Mouse (Mus musculus): ENCODE measurements around the gene Tmem114.

Gene Tmem114

DNA sequence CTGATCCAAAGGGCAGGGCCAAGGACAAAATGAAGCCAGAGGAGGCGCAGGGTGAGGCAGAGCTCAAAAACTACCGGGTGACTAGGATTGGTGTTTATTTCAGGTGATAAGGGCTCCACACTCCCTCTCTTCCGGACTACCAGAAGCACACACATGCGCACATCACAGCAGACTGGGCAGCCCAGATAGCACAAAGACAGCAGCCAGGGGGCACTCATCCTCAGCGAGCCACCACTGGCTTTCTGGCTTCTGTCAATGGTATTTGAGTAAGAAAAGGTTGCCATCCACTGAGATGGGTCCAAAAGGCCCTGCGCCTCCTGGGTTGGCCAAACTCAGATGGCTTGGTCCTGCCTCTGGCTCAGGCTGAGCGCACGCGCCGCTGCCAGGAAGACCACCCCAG is 15.7 kb downstream of the Tmem114 start:
- DNase-seq (ENCODE audit: low spot score in 2 of 2): no peak

DNA sequence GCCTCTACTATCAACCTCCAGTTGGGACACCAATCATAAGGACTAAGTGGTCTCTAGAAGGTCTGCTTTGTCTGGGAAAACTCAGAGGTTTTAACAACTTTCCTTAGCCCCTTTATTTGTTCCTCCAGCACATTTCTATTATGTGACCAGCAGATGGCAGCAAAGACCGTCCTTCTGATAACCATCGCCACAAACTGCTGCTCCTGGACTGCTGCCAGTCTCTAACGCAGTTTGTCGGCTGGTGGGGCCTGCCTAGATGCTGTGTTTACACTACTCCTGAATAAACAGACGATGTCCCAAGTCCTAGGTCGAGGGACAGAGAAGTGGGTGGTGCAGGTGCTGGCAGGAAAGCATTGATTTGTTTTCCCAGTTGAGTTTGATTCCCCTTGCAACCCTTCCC is 18.2 kb downstream of the Tmem114 start:
- DNase-seq (ENCODE audit: low spot score in 2 of 2): peak; percentile 38 to 63

DNA sequence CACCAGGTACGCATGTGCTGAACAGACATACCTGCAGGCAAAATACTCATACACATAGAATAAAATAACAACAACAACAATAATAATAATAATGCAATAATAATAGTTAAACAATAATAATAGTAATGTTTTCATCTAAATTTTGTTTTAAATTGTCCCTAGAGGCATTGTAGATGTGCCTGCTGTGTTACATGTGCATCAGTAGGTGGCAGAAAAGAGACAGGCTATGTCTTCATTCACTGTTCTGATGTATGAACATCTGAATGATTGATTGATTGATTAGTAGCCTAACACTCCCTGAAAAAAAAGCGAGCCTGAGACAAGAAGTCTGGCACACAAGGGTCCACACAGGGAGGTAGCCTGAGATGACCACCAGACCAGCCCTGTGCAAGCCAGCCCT is 22.3 kb downstream of the Tmem114 start:
- no peak for DNase-seq (ENCODE audit: low spot score in 2 of 2)

DNA sequence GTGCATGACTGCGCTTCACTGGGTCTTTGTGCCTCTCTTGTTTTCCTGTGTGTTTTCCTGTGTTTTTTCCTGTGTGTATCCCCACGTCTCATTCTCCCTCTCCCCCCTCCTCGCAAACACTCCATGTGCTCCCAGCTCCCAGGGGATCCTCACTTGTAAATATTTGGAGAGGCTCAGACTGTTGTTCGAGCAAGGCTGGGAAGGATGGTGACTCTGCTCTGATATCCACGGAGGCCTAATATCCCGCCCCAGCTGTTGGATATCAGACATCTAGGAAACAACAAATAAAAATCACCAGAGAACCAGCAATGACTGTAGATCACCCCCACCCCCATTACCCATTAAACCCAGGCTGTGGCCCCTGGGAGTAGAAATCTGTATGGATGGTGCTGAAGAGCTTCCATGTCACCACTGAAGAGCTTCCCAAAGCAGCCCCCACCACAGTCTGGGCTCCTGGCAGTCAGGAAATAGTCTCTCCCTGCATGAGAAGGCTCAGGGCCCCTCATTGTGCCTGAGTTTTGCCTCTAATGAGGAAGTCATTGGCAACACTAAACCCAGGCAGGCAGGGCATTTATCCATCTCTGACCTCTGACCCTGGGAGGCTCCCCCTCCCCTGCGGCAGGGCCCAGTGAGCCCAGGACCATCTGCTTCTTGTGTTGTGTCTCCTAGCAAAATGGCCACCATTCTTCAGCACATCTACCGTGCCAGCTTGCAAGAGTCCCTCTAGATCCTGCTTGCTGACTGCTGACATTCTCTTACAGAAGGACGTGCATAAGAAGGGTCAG is 23.6 kb downstream of the Tmem114 start:
- DNase-seq (ENCODE audit: low spot score in 2 of 2): no peak

DNA sequence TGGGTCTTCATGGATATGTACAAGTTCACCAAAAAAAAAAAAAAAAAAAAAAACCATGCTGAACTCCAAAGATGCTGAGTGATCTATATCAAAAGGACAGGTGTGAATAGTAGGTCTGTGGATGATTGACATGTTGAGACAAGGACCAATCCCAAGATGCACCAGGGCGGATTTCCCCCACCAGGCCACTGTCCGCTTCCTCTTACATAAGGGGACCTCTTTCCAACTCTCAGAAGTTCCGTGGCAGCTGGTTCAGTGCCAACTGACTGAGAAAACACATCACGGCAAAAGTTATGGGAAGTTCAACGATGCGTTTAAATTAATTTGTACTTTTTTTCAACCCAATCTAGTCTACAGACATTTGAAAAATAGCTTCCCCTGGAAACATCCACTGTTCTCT is 25.1 kb downstream of the Tmem114 start:
- DNase-seq (ENCODE audit: low spot score in 2 of 2): no peak

DNA sequence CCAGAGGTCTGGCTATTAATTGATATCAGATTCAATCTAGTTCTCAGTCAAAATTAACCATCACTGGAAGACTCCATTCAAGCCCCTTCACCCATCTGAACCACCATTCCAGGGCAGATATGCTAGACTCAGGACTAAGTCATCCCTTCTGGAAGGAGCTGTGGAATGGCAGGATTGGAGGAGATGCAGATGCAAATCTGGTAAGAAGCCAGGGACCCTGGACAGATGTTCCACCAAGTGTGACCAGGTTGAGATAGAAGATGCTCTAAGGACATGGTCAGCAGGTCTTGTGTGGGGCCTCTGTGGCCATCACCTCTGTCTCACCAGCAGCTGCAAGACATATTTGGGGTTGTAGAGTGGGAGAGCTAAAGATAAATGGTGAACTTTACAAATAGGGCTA is 30.0 kb downstream of the Tmem114 start:
- DNase-seq (ENCODE audit: low spot score in 2 of 2): no peak

DNA sequence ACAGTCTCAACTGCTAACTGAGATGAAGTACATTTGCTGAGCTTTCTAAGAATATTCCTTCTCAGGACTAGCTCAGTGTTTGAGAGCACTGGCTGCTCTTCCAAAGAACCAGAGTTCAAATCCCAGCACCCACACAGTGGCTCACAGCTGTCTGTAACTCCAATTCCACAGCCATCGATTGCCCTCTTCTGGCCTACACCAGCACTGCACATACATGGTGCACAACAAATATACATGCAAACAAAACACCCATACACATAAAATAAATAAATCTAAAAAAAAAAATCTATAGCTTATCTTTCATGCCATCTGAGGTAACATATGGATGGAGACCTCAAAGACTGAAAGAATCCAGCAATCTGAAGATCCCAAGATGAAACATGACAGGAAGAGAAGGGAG is 36.4 kb downstream of the Tmem114 start:
- no peak for DNase-seq (ENCODE audit: low spot score in 2 of 2)

DNA sequence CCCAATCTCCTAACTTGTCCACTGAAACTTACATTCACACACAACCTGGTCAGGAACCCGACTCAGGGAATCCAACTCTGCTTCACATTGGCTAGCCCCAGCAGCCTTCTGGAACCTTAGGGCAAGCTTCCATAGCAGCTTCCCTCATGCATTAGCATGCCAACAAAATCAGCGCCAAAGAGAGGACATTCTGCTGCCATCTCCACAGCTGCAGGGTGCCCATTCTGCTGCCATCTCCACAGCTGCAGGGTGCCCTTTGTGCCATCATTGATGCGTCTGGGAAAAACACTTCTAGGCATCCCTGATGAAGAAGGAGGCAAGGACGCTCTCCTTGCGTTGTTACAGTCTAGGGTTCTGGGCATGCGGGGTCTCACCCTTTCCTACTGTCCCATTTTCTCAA is 38.5 kb downstream of the Tmem114 start:
- DNase-seq (ENCODE audit: low spot score in 2 of 2): no peak

DNA sequence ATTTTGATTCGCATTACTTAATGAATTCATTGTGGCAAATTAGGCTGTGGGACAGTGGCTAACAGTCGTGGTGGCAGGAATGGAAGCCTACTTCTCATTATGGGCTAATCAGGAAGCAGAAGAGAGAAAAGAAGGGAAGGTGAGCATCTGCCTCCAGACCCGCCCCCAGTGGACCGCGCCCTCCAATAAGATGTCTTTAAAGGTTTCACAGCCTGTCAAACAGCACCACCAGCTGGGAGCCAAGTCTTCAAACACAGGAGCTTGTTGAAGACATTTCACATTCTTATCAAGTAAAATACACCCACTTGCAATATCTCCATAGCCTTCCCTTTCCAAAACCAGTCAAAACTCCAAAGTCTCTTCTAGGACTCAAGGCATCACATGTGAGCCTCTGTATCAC is 39.3 kb downstream of the Tmem114 start:
- no peak for DNase-seq (ENCODE audit: low spot score in 2 of 2)

DNA sequence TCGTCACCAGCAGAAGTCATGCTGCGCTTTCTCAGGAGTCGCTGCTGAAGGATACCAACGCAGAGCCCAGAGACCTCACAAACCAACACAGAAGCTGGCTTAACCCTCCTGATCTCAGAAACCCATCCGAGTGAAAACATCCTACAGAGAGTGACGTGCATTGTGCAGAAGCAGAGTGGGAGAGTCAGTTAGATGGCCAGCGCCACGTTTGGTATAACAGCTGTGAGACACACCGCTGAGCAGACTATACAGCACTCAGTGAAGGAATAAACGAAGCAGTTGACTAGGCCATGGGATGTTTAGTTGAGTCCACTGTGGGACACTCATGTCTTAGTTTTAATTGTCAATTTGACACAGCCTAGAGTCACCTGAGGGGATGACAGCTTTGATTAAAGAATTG is 40.2 kb downstream of the Tmem114 start:
- DNase-seq (ENCODE audit: low spot score in 2 of 2): no peak

DNA sequence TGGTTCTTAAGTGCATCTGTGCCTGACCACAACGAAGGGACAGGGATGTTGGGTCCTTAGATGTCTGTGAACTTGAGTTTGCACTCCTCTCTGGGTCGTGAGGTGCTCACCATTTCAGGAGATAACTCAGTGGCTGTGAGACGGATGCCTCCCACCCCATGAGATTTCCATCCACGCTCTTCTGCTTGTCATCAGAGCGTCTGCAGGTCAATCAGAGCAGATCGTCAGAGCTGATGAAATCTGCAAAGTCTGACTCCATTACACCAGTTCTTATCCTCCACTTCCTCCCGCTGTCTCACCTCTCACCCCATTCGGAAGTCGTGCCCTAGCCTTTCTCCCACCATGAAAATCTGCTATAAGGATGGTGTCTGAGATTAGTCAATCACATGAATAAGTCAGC is 41.5 kb downstream of the Tmem114 start:
- no peak for DNase-seq (ENCODE audit: low spot score in 2 of 2)

DNA sequence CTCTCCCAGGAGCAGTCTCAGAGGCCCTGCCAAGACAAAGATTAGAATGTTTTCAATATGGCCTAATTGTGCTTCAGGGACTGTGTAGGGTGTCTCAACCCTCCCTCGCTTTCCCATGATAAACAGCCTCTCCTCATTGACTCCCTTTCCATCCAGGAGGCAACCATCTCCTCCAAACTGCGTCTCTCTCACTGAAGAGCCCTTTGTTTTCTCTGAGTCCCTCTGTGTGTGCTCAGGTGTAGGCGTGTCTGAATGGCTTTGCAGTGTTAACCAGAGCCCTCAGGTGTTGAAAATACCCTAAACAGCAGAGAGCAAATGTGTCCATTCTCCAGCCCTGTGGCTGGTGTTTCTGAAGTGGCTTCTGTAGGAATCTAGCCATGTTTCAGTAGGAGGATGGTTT is 61.9 kb downstream of the Tmem114 start:
- no peak for DNase-seq (ENCODE audit: low spot score in 2 of 2)
